Mouse (Mus musculus) layer of hippocampus, adult 18-20 months (tissue): ENCODE results near the gene Gjb1. TPM values are rescaled to one million over a fixed set of nuclear protein-coding genes. Genes with fewer than 3 reads are reported as not detected.
"Not testable (repeated sequence)": the region's sequence is repeated elsewhere in the genome, so short reads cannot be mapped to it uniquely, and the experiment has no call there.

Source experiments
- DNase-seq, 2 experiments: peaks; one replicate each; pipeline ENCODE4 v3.0.0; 2022; ENCODE audit warnings: low spot score in 2 of 2
- long read RNA-seq: library from polyadenylated mRNA; stranded (forward); transcript quantifications from one replicate; pipeline ENCODE4 v2.0.0, GENCODE M21; 2021
- total RNA-seq, 2 experiments: library from RNA; stranded (reverse); gene quantifications; 2 replicates each; pipeline ENCODE4 v1.2.3; 2021

Gene Gjb1
- total RNA-seq = 10 to 100 TPM; 13.9 to 14.4 TPM
- long read RNA-seq, transcript Gjb1-203 (2 exons, 1,585 nt) = major isoform, 23 of 24 reads
- long read RNA-seq, partial matches to known transcripts = 1 of 24 reads
- long read RNA-seq, other reads (novel, unspliced or antisense) = 0 of 24 reads

DNA sequence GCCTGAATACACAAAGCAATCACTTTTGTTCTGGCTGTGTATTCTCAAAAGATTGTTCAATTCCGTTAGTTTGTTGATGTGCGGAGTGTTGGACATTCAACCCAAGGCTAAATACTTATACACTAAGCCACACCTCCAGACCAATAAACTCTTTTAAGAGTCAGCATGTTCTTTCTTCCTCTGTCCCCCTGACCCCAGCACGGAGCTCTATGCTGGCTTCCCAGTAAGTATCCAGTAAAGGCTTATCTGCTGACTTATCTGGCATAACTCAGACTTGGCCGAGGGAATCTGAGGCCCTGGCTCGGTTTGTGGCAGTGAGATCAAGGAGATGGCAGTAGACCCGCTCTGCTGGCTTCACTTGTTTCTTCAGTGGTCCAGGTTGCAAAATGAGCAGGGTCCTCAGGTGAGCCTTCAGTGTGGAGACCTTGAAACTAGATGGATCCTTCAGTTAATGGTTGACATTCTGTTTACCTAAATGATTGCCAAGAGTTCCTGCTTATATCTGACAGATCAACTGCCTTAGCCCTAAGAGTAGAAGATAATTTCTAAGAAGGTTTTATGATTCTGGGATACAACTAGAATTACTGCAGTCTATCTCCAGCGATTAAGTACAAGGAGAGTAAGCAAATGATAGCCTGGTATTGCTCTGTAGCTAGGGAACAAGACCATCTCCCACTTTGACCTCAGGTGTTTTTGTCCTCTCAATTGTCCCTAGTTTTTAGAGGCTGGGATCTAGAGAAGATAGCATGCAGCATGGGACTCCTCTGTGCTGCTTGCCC lies at the start of gene Gjb1:
Gene Gjb1, plus strand, starts transcription at position 189 of the 779 bp plus-strand sequence.
- no peak for DNase-seq

DNA sequence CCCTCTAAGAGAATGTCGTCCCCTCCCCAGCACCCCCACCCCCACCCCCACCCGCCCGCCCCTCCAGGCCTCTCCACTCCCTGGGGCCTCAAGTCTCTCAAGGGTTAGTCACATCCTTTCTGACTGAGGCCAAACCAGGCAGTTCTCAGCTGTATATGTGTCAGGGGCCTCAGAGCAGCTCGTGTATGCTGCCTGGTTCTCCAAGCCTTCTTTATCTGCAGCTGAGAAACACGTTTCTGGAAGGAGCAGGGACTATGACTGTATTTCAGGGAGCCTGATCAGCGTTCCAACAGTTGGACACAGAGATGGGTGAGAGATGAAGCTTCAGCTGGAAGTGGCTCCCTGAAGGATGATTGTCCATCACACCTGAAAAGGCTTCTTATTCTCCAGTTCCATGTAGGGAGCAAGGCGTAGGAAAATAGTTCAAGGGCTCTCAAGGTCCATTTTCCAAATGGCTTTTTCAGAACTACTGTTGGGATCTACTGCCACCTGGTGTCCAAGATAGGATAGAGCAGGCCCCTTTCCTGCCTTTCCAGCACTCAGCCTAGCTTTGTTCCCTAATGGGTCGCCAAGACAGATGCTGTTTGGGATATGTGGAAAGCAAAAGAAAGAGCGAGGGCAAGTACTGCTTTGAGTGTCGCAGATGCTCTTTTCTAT lies 46.7 kb upstream of the Gjb1 start:
- DNase-seq = peak; percentile 56 to 80

DNA sequence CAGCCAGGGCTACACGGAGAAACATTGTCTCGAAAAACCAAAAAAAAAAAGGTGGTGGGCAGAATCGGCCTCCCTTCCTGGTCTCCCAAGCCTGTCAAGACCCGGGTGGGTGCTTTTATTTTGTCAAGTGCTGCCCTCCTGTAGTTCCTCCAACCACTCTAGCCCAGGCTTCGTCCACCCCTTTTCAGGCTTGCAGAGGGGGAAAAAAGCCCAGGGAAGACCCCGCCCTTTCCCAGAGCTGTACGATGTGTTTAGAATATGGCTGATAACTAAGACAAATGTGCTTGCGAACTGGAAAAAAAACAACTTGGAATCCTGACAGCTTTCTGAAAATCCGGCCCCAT lies 44.2 kb upstream of the Gjb1 start:
- DNase-seq = no peak

DNA sequence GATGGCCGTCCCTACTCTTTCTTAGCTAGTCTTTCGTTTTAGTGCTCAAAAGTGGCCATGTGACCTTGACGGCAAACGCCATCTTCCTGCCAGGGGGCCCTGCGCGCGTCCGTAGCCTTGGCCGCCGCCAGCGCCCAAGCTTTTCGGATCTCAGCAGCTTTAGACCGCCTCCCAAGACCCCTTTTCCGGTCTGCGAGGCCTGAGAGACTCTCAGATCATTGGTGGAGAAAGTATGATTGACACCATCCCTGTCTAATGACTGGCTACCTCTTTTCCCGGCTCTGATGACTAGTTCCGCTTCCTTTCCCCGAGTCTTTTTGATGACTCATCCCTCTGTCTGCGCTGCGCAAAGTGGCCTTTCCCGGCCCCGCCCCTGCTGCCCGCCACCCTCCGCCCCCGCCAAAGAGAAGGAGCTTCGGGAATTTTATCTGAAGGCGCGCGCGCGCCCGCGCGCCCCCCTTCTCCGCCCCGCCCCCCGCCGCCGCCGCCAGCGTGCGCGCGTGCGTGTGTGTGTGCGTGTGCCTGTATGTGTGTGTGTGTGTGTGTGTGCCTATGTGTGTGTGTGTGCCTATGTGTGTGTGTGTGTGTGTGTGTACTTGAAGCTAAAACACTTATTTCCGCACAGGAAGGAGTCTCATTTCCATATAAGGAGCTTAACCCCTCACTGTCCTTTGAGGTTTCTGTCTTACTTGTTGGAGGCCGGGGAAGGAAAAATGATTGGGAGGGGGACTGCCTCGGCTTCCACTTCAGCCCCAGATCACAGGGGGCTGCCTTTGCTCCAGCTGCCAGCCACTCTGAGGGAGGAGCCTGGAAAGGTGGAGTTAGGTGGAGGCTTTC lies 43.6 kb upstream of the Gjb1 start:
- peak; percentile 84 to 92 for DNase-seq

DNA sequence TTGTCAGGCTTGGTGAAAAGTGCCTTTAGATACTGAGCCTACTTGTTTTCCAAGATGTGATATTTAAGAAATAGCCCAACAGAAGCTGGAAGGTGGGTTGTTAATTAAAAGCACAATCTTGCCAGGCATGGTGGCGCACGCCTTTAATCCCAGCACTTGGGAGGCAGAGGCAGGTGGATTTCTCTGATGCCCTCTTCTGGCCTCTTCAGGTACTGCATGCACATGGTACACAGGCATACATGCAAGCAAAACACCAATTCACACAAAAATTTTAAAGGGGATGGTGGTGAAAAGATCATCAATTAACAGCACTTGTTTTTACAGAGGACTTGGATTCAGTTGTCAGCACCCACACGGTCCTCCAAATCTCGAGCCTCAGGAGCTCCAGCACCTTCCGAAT lies 41.6 kb upstream of the Gjb1 start:
- DNase-seq = peak in 1 of 2 experiments; percentile 30

DNA sequence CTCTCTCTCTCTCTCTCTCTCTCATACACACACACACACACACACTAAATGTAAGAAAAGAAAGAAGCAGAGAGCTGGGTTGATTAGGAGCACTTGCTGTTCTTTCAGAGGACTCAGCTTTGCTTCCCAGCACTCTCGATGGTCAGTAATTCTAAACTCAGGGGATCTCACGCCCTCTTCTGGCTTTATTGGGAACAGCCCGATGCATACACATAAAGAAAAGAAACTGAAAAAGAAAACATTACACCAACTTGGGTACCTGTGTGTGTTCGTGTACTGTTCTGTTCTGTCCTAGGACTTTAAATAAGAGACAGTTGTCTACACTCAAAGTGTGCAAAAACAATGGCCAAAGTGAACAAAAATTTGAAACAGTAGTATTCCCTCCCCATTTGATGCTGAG lies 37.5 kb upstream of the Gjb1 start:
- DNase-seq = no peak

GRCm38 (mm10) chrX:101342837-101343236 lies 33.3 kb upstream of the Gjb1 start:
- DNase-seq = not testable (repeated sequence)

DNA sequence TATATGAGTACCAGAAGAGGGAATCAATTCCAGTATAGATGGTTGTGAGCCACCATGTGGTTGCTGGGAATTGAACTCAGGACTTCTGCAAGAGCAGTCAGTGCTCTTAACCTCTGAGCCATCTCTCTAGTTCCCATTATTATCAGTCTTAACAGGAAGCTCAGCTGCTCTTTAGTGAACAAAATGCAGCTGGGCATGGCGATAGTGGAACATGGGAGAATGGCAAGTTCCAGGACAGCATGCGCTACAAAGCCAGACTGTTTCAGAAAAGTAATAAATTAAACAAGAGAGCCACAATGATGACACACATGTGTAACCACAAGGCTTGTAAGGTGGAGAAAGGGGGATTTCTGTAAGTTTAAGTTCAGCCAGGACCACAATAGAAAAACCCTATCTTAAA lies 30.7 kb upstream of the Gjb1 start:
- DNase-seq = no peak

GRCm38 (mm10) chrX:101346475-101346874 lies 29.7 kb upstream of the Gjb1 start:
- no peak for DNase-seq

DNA sequence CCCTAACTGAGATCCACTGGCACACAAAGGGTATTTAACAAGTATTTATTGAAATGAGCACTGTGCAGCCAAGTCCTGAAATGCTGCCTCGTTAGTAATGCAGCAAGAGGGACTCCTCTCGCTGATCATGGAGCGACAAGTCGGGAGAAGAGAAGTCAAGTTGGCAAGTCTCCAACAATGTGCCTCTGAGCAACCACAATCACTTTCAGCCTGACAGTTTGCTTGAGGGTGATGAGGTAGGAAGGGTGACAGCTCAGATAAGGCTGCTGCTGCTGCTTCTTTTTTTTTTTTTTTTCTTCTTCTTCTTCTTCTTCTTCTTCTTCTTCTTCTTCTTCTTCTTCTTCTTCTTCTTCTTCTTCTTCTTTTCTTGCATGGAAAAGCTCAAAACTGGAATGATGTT lies 25.0 kb upstream of the Gjb1 start:
- DNase-seq = no peak

DNA sequence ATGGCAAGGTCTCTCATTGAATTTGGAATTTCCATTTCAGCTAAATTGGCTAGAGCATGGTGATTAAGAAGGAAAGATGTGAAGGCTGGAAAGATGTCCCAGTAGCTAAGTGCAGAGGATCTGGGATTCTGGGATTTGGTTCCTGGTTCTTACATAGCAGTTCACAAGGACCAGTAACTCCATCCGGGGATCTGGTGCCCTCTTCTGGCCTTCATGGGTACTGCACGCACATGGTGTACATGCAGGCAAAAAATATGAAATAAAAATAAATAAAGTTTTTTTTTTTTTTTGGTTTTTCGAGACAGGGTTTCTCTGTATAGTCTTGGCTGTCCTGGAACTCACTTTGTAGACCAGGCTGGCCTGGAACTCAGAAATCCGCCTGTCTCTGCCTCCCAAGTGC lies 17.3 kb upstream of the Gjb1 start:
- DNase-seq = not testable (repeated sequence)

- DNase-seq = no peak
Observed at GRCm38 (mm10) chrX:101369001-101369400, 7.2 kb upstream of the Gjb1 start.

DNA sequence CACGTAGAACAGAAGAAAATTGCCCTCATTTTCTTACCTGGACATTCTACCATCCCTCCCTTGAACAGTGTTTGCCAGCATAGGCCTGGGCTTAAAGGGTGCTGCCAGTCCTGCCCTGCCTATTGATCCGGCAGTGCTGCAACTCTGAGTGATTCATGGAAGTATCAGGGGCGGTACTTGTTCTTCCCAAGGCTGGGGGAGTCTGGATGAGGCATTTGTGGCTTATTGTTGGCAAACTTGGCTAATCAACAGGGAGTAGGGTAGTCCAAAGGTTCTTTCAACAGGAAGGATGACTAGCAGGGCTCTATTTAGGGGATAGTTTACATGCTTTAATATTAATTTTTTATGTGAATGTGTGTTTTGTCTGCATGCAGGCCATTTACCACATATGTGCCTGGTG lies 5.6 kb upstream of the Gjb1 start:
- DNase-seq = no peak

GRCm38 (mm10) chrX:101372946-101373345 lies 3.2 kb upstream of the Gjb1 start:
- DNase-seq = no peak

DNA sequence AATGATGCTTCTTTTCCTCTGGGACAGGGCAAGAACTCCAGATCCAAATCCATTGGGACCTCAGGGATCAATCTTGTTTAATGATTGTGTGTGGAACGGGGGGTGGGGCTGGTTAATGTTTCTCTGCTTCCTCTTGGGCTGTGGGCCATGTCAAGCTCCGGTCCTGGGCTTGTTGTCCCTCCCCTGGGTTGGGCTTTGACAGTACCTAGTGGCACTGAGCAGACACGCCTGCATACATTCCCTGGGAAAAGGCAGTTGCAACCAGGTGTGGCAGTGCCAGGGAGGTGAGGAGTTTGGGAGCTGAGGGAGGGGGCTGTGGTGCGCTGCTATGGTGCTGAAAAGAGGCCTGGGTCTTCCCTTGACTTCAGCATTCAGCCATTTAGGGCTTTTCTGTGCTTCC lies 898 bp downstream of the Gjb1 start:
- DNase-seq = no peak

GRCm38 (mm10) chrX:101379744-101380143 lies 3.6 kb downstream of the Gjb1 start:
- DNase-seq = no peak

DNA sequence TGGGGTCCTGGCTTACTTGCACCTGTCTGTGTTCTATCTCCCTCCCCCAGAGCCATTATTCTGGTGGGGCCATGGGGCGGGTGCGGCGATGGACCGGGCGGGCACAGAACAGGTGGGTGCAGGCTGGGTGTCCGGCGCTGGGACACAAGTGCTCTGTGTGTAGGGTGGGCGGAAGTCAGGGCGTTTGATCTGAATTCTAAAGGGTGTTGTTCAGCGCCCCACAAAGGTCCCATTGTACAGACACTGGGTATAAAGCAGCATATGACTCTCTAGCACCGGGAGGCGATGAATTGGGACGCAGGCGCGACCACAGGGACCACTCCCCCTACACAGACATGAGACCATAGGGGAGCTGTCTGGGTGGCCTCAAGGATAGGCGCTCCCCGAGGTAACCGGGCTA lies 7.3 kb downstream of the Gjb1 start:
- peak in 1 of 2 experiments; percentile 28 for DNase-seq

- DNase-seq = no peak
Observed at GRCm38 (mm10) chrX:101384439-101385137, 8.4 kb downstream of the Gjb1 start.

DNA sequence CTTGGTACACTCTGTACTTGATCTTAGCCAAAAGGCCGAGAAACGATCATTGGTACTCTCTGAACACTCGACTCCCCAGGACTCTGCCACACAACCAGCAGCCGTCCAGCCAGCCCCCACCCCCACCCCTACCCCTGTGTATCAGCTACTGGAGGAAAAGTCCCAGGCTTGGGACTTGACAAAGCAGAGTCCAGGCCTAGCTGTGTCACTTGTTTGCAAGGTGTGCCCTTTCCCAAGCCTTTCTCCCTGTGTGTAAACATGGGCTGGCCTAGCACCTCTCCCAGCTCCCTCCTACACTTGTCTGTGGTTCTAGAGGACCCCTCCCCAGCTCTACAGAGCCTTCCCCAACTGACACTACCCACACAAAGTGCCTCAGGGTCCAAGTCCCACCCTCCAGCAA lies 10.0 kb downstream of the Gjb1 start:
- no peak for DNase-seq

DNA sequence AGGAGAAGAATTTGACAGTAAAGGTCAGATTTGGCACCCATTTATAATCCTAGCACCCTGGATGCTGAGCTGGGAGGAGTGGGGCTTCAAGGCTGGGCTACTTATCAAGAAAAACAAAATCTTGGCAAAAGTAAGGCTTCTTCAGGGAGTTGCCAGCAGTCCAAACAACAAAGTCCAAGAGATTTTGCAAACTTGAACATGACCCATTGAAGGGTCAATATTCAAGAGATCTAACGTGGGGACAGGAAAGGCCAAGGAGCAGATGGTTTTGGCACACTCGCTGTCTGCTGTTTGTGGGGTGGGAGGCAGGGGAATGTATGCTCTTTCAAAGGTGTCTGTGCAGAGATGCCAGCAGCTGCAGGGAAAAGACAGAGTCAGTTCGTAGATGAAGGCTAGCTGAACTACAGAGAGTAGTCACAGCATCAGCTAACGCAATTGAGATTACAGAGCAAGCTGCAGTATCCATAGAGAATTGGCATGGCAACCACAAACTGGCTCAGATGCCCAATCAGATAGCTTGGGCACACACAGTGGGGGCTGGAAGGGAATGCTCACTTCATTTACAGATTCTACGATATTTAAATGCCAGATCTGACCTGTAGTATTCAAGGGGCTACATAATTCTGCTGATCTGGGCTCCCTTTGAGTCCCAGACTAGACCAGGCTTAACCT lies 12.8 kb downstream of the Gjb1 start:
- DNase-seq = peak; percentile 21 to 48

GRCm38 (mm10) chrX:101394341-101394740 lies 18.2 kb downstream of the Gjb1 start:
- no peak for DNase-seq
